Mouse (Mus musculus): ENCODE data around the gene Ddhd1. TPM values are rescaled to one million over a fixed set of nuclear protein-coding genes. Genes with fewer than 3 reads are reported as not detected.

Ddhd1 gene
- total and polyA plus RNA-seq, 2 experiments from 2014 or later, result 12.0 to 46.7 TPM

GRCm38 (mm10) chr14:45690520-45691246 lies 32.7 kb upstream of the Ddhd1 start:
- under 1% methylated on average over 15 of the region's 16 CpGs for WGBS
- peak overlapping the region; percentile 74 for H3K27ac ChIP-seq (ENCODE audit: low read depth, low read length)
- ATAC-seq, result peak; percentile 97

GRCm38 (mm10) chr14:45685313-45685712 lies 27.4 kb upstream of the Ddhd1 start:
- no peaks in the 10 kb centered on the region for H3K36me3 ChIP-seq (ENCODE audit: insufficient read depth)
- no peak for TF ChIP-seq CTCF (IDR thresholded peaks at IDR 0.05; ENCODE audit: low read depth)
- ATAC-seq, result no peak
- WGBS, result 75% methylated on average over 2 of the region's 2 CpGs
- no peak overlapping the region for H3K4me3 ChIP-seq (ENCODE audit: low read depth, low read length)
- H3K27ac ChIP-seq (ENCODE audit: low read depth, low read length), result no peak overlapping the region
- H3K9ac ChIP-seq, result no peak overlapping the region
- DNase-seq, result no peak
- H3K4me1 ChIP-seq (ENCODE audit: insufficient read depth), result 0 out of 2 replicates have a peak, but pooled peaks cover under 1% of the 10 kb centered on the region
- H3K4me2 ChIP-seq (ENCODE audit: low read depth), result no peak overlapping the region
- H3K9me3 ChIP-seq (ENCODE audit: low read length), result no peaks in the 10 kb centered on the region
- no peaks in the 10 kb centered on the region for H3K27me3 ChIP-seq (ENCODE audit: insufficient read depth, low read length)

More at GRCm38 (mm10) chr14:45690520-45691246, 32.7 kb upstream of the Ddhd1 start:
- H3K4me2 ChIP-seq (ENCODE audit: low read depth), result peak overlapping the region; percentile 67
- H3K9ac ChIP-seq, result peak overlapping the region; percentile 70
- no peaks in the 10 kb centered on the region for H3K9me3 ChIP-seq (ENCODE audit: low read length)
- 0 out of 2 replicates have a peak, but pooled peaks cover 4% of the 10 kb centered on the region for H3K4me1 ChIP-seq (ENCODE audit: insufficient read depth)
- peak; percentile 84 for DNase-seq
- TF ChIP-seq CTCF (IDR thresholded peaks at IDR 0.05; ENCODE audit: low read depth), result peak; percentile 76
- no peaks in the 10 kb centered on the region for H3K27me3 ChIP-seq (ENCODE audit: insufficient read depth, low read length)
- no peaks in the 10 kb centered on the region for H3K36me3 ChIP-seq (ENCODE audit: insufficient read depth)
- peak overlapping the region; percentile 53 for H3K4me3 ChIP-seq (ENCODE audit: low read depth, low read length)

- Histone ChIP-seq H3K9ac (no peak overlapping the region), H3K4me2 (ENCODE audit: low read depth) (no peak overlapping the region), H3K27me3 (ENCODE audit: insufficient read depth, low read length) (no peaks in the 10 kb centered on the region), H3K4me3 (ENCODE audit: low read depth, low read length) (no peak overlapping the region), H3K27ac (ENCODE audit: low read depth, low read length) (no peak overlapping the region), H3K4me1 (ENCODE audit: insufficient read depth) (no peaks in the 10 kb centered on the region), H3K36me3 (ENCODE audit: insufficient read depth) (no peaks in the 10 kb centered on the region), H3K9me3 (ENCODE audit: low read length) (no peaks in the 10 kb centered on the region)
- TF ChIP-seq CTCF (IDR thresholded peaks at IDR 0.05; ENCODE audit: low read depth), result no peak
- ATAC-seq (no peak), DNase-seq (no peak)
- WGBS, result 87% methylated on average over 6 of the region's 6 CpGs
These were observed 18.8 kb upstream of the Ddhd1 start for GRCm38 (mm10) chr14:45676722-45677121.

DNA sequence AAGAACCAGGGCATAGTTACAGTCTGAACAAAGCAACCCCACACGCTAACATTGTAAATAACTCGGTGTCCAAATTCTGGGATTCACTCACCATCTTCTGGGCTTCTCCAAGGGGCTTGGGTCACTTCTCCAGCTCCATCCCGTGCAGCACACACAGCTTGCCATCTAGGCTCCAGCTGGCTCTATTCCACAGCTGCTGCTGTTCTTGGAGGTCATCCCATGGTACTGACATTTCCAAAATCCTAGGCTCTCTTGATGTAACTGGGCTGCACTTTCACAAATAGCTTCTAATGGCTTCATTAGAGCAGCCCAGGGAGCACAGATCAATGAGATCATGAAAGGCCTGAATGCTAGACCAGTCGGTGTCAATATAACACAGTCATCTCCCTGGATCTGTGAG lies 10.4 kb upstream of the Ddhd1 start:
- no peak overlapping the region for H3K27ac ChIP-seq (ENCODE audit: low read depth, low read length)
- no peak for TF ChIP-seq CTCF (IDR thresholded peaks at IDR 0.05; ENCODE audit: low read depth)
- DNase-seq (no peak), ATAC-seq (no peak)
- no peaks in the 10 kb centered on the region for H3K9me3 ChIP-seq (ENCODE audit: low read length)
- H3K4me1 ChIP-seq (ENCODE audit: insufficient read depth), result no peaks in the 10 kb centered on the region
- no peak overlapping the region for H3K9ac ChIP-seq
- no peak overlapping the region for H3K4me2 ChIP-seq (ENCODE audit: low read depth)
- H3K27me3 ChIP-seq (ENCODE audit: insufficient read depth, low read length), result no peaks in the 10 kb centered on the region
- no peak overlapping the region for H3K4me3 ChIP-seq (ENCODE audit: low read depth, low read length)
- 76% methylated on average over 4 of the region's 4 CpGs for WGBS
- no peaks in the 10 kb centered on the region for H3K36me3 ChIP-seq (ENCODE audit: insufficient read depth)

GRCm38 (mm10) chr14:45667231-45667630 lies 9.3 kb upstream of the Ddhd1 start:
- no peak for DNase-seq
- Histone ChIP-seq H3K4me3 (ENCODE audit: low read depth, low read length) (no peak overlapping the region), H3K9ac (no peak overlapping the region), H3K4me1 (ENCODE audit: insufficient read depth) (no peaks in the 10 kb centered on the region), H3K27me3 (ENCODE audit: insufficient read depth, low read length) (no peaks in the 10 kb centered on the region), H3K27ac (ENCODE audit: low read depth, low read length) (no peak overlapping the region), H3K9me3 (ENCODE audit: low read length) (no peaks in the 10 kb centered on the region), H3K4me2 (ENCODE audit: low read depth) (no peak overlapping the region), H3K36me3 (ENCODE audit: insufficient read depth) (no peaks in the 10 kb centered on the region)
- 66% methylated on average over 2 of the region's 2 CpGs for WGBS
- ATAC-seq, result no peak
- TF ChIP-seq CTCF (IDR thresholded peaks at IDR 0.05; ENCODE audit: low read depth), result no peak

GRCm38 (mm10) chr14:45661575-45661974 lies 3.6 kb upstream of the Ddhd1 start:
- Histone ChIP-seq H3K36me3 (ENCODE audit: insufficient read depth) (no peaks in the 10 kb centered on the region), H3K27ac (ENCODE audit: low read depth, low read length) (no peak overlapping the region), H3K27me3 (ENCODE audit: insufficient read depth, low read length) (no peaks in the 10 kb centered on the region), H3K4me1 (ENCODE audit: insufficient read depth) (no peaks in the 10 kb centered on the region), H3K9ac (no peak overlapping the region), H3K4me2 (ENCODE audit: low read depth) (no peak overlapping the region), H3K4me3 (ENCODE audit: low read depth, low read length) (no peak overlapping the region), H3K9me3 (ENCODE audit: low read length) (no peaks in the 10 kb centered on the region)
- DNase-seq (no peak), ATAC-seq (no peak)
- 26% methylated on average over 5 of the region's 5 CpGs for WGBS
- TF ChIP-seq CTCF (IDR thresholded peaks at IDR 0.05; ENCODE audit: low read depth), result no peak

- Histone ChIP-seq H3K36me3 (ENCODE audit: insufficient read depth) (no peaks in the 10 kb centered on the region), H3K4me2 (ENCODE audit: low read depth) (no peak overlapping the region), H3K27ac (ENCODE audit: low read depth, low read length) (no peak overlapping the region), H3K4me1 (ENCODE audit: insufficient read depth) (peaks cover 4% of the 10 kb centered on the region; the same call in 1 of the 2 replicates), H3K9me3 (ENCODE audit: low read length) (no peaks in the 10 kb centered on the region), H3K9ac (no peak overlapping the region), H3K27me3 (ENCODE audit: insufficient read depth, low read length) (no peaks in the 10 kb centered on the region), H3K4me3 (ENCODE audit: low read depth, low read length) (no peak overlapping the region)
- TF ChIP-seq CTCF (IDR thresholded peaks at IDR 0.05; ENCODE audit: low read depth), result no peak
- ATAC-seq (no peak), DNase-seq (no peak)
- 96% methylated on average over 1 of the region's 1 CpGs for WGBS
These were observed 2.4 kb upstream of the Ddhd1 start for GRCm38 (mm10) chr14:45660315-45660714.

All from forebrain, postnatal 0 days (tissue).